Mouse (Mus musculus): ENCODE measurements at regions not wholly inside any gene's neighbourhood (a gene's known extent, or its start where the extent isn't known, plus 50 kb on each side); places are given as distances from the start of the nearest gene placed in this dataset.
A peak's percentile ranks its signal among the peaks of the same experiment; 100 is the strongest.

GRCm38 (mm10) chr1:149556381-149556780 is 404.7 kb downstream of the Pla2g4a start:
- DNase-seq (ENCODE audit: low spot score in 2 of 2): peak; percentile 27 to 53

- no peak for DNase-seq (ENCODE audit: low spot score in 2 of 2)
Measured at GRCm38 (mm10) chr1:149555355-149556007, 405.6 kb downstream of the Pla2g4a start.

GRCm38 (mm10) chr1:149546076-149546475 is 415.0 kb downstream of the Pla2g4a start:
- no peak for DNase-seq (ENCODE audit: low spot score in 2 of 2)

- peak in 1 of 2 experiments; percentile 30 for DNase-seq (ENCODE audit: low spot score in 2 of 2)
Measured at GRCm38 (mm10) chr1:149541386-149541785, 419.7 kb downstream of the Pla2g4a start.

- no peak for DNase-seq (ENCODE audit: low spot score in 2 of 2)
Measured at GRCm38 (mm10) chr1:149533651-149534050, 427.4 kb downstream of the Pla2g4a start.

All from frontal cortex, postnatal 36 days (tissue).